ENCODE assay signal across 13 mouse cellular contexts in genomic region chr11:60553091-60553490, GRCm38 (mm10). TPM values are rescaled to one million over a fixed set of nuclear protein-coding genes. Genes with fewer than 3 reads are reported as not detected.
DNase-seq lines count a peak whose midpoint lies in the region.
"Had no signal": no experiment of that assay in that cellular context is flagged by ENCODE, and none has a peak within 500 bp of the region (broad histone marks: within the 10 kb centered on the region; RNA-seq: fewer than 3 reads in every experiment).

No protein-coding gene starts in this region.

- peak; percentile 73 for DNase-seq in heart, adult 11 months
- no peak for DNase-seq in heart, postnatal 4 days
- DNase-seq in MN1 (ENCODE audit: low spot score): peak; percentile 4
- peak; percentile 1 for DNase-seq in naive thymus-derived CD4-positive, alpha-beta T cell, adult 2 months (ENCODE audit: low read depth)
- DNase-seq in cerebellum, postnatal 25 days: no peak
- DNase-seq: adrenal gland, adult 8-10 months; adrenal gland, postnatal 14 days; adrenal gland, postnatal 36 days; cerebellum, adult 11-12 months; cerebellum, adult 2 months; cerebellum, postnatal 10 days; cerebellum, postnatal 36 days; embryo, embryonic 11 days had no signal

RNA-seq across cellular contexts. Expression of gene Alkbh5, which starts 16.9 kb away (rescaled TPM):
- total RNA-seq in heart, postnatal 4 days (2021): 10 to 100 TPM; 69.1 to 71.9 TPM

Comparison
In these comparisons a context has a peak if more than half of its experiments do, and no peak if none do; other contexts are left out.
1. DNase-seq: peak in heart, adult 11 months (single experiment), MN1 (single experiment) and naive thymus-derived CD4-positive, alpha-beta T cell, adult 2 months (single experiment); none in heart, postnatal 4 days (single experiment) and cerebellum, postnatal 25 days (0 of 2).